Mouse (Mus musculus) left cerebral cortex, adult 11 months (tissue): ENCODE measurements at regions not wholly inside any gene's neighbourhood (a gene's known extent, or its start where the extent isn't known, plus 50 kb on each side); places are given as distances from the start of the nearest gene placed in this dataset.
A peak's percentile ranks its signal among the peaks of the same experiment; 100 is the strongest.

Source experiments
- DNase-seq: peaks from one replicate; pipeline ENCODE4 v3.0.0; 2022; ENCODE audit warnings: low spot score

DNA sequence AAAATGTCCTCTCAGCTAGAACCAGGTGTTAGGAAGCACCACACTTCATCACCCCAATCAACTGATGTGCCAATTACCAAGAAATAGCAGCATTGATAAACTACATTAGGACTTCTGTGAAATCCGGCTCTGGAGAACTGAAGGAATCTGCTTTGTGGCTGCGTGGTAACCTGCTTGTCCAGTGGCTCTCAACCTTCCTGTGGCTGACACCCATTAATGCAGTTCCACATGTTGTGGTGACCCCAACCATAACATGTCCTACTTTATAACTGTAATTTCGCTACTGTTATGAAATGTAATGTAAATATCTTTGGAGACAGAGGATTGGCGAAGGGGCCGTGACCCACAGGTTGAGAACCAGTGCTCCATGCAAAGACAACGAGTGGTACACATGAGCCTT, 136.7 kb downstream of the Gm11011 start:
- DNase-seq, result no peak

DNA sequence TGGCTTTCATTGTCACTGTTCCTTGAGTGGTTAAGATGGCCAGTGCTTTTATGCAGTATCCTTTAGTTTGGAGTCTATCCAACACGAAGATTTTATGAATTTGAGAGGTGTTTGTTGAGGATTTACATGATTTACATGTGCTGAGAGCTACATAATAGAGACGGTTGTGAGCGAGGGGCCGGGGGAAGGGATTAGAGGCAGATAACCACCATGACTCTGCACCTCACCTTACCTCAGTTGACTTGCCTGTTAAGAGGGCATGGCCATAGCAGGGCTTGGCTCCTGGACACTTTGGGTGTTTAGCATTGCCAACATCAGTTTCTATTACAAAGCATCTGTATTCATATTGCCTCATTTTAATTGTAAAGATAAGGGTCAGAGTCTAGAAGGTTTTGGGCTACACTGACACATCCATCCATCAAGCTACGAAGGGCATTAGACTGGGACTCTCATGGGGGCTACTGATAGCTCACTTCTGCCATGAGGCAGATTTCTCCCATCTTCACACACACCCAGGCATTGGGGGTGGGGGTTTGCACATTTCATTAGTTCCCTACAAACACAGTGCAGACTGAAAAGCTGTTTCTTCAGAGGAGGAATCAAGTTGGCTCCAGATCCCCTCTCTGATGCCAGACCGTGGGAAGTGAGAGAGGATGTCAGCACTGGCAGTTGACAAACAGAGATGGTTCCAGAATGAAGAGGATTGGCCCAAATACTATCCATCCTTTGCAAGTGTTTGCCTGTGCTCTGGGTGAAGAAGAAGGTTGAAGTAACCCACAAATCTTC, 139.9 kb downstream of the Gm11011 start:
- DNase-seq, result no peak

DNA sequence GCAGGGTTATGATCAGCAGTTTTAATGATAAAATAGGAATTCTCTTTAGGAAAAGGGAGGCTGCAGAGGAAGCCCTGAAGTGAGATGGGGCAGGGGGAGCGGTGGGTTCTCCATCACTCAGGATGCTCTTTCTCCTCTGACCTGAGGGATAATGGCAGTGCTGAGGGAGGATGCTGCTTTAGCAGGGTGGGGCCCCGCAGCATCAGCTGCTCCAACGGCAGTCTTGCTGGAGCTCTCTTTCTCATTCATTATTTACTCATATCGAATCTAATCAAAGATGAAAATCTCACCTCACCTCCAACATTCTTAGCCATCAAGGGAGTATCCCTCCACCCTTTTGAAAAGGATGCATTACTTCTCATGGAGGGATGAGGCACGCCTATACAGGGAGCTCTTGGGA, 141.7 kb downstream of the Gm11011 start:
- DNase-seq, result no peak

DNA sequence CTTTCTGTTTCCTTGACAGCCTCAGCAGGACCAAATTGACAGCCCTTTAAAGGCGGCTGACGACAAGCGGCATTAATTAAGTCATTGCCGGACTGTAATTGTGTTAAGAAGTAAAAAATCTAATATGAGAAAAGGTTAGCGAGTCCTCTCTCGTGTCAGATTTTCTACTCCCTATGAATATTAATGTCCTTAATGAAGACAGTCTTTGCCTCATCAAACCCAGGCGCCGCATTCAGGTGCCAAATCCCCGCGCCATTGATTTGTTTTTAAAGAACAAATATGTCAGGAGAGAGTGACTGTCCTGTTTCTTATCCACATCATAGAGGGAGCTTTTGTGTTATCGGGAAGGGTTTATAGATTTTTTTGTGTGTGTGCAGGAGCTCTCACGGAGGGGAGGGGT, 142.2 kb downstream of the Gm11011 start:
- DNase-seq, result no peak

DNA sequence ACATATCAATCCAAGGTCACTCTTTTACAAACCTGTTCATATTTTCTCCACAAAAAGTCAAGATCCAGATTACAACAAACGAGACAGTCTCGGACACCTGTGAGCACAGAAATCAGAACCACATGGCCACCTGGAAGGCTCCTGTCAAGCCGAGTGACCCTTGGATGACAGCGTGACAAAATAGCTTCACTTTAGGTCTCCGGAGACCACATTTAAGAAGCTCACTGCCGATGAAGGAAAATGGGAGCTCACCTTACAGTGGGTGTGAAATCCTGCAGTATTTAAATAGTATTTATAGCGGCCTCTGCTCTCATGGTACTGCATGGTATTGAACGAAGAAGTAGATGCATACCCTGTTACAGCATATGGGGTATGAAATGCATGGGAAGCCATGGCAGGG, 144.3 kb downstream of the Gm11011 start:
- DNase-seq, result no peak

DNA sequence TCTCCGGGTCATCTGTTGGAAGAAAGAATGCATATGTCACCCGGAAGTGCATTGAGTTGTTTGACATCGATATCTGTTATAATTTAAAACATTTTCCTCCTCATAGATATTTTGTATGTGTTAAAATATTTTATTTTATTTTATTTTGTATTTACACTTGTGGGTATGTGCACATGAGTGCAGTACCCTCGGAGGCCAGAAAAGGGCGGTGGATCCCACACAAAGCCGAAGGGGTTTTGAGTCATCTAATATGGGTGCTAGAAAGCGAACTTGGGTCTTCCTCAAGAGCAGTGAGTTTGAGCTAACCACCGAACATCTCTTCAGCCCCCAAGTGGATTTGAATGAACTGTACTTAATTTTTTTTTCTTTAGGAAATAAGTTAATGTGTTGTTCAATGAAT, 156.0 kb downstream of the Gm11011 start:
- no peak for DNase-seq

DNA sequence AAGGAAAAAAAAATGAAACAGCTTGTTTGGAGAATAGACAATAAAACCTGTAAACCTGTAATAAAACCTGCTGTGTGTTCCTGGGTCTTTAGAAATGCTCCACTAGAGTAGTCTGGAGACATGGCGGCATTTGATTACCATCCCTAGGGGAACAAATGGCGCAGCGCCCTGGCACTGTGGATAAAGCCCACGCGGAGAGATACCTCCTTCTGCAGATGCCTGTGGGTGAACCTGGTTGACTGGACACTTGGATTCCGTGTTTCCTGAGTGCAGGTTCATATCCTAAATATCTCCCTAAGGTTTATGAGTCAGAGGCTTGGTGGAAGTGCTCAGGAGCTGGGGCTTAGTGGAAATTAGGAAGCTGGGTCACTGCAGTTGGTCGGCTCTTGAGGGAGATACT, 158.1 kb downstream of the Gm11011 start:
- no peak for DNase-seq

DNA sequence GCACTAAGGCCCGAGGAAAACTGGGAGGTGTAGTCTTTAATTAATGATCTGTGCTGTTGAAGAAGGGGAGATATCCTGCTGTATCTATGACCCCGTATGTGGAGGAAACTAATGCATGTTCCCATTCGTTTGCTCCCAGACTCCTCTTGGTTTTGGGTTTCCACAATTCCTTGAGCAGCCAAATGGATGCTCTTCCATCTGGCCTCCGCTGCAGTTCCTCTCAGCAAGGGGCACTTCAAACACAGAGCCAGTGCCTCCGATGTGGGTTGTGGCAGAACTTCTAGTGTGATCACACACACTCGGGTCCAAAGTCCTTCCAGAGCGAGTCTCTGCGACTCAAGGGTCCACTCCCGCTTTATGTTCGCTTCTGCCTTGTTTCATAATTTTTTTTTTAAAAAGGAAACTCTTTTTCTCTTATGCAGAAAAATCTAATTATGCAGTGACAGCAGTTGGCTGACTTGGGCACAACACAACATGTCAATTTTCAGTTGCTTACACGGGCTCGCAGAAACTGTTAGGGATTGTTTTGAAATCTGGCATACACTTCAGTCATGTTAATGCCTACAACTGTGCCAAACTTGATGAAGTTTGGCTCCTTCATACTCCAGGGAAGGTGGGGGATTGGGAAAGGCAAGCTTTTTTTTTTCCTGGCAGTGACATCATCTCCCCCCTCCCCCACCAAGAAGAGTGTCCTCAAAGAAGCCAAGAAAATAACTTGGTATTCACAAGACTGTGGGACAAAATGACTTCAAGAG, 163.2 kb downstream of the Gm11011 start:
- no peak for DNase-seq

DNA sequence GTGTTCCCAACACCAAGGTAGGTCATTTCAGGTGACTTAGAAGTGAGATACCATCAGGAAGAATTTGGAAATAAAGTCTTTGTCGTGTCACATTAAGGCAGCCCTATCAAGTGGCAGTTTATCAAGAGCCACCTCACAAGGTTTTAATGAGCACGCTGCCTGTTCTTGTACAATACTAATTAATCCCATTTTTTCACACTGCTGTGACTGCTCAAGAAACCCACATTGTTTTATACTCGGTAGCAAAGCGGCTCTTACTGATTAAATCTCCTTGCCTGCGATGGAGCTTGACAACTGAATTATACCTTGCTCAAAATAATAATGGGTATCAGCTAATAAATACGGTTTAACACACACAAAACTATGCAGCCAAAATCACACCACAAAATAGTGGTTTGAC, 175.2 kb downstream of the Gm11011 start:
- peak; percentile 0 for DNase-seq

DNA sequence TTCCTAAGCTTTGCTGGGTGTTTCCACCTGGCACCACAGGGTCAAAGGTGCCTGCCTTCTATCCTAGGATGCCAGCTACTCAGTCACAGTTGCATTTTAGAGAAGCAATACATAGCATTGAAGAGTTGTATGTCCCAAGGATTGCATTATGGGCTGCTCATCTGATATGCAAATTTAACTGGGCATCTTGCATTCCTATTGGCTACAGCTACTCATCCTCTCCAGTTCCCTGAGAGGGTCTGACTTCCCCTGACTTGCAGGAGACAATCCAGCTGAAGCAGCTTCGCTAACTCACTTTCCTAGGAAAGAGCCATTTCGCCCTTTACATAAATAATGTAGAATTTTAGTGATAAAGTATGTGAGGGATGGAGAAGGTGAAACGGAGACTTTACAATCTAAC, 177.5 kb downstream of the Gm11011 start:
- no peak for DNase-seq

DNA sequence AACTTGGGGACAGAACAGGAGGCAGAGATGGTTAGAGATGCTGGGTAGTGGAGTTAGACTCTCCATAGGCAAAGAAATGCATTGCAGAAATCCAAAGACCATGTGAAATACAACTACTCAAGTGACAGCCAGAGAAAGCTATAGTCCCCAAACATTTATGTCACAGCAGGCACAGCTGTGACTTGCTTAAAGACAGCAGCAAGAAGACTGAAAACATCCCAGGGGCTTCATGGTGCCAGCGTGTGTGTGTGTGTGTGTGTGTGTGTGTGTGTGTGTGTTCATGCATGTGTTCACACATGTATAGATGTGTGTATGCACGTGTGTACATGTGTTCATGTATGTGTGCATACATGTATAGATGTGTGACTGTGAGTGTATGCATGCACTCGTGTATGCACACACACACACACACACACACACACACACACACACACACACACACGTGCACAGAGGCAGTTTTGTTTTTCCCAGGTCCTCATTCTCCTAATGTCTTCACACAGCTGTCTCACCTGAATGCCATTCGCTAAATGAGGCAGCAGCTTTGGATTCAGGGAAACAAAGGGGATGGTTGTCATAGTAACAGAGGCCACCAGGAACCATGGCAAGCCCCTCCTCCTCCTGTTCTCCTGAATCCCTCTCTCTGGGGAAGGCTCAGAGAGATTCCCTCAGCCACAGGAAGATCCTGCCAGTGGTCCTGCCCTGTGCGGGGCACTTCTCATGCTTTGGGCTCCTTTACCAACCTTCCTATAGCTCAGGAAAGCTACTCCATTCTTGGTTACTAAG, 182.4 kb downstream of the Gm11011 start:
- peak; percentile 10 for DNase-seq

DNA sequence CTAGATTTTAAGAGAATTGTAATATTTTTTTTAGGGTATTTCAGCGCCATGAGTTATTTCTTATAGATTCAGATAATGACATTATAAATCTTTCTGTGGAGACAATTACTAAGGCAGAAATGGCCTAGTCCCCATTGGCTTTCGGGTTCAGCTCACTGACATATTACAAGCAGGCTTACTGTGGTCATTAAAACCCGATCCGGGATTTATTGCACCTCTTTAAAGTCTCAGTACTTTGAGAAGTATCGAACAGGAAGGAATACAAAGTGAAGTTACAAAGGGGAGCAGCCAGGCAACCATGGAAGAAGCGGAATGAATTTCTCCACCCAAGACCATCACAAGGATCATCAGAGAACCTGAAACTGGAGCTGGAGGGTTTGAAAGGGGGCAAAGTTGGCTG, 189.8 kb downstream of the Gm11011 start:
- no peak for DNase-seq

DNA sequence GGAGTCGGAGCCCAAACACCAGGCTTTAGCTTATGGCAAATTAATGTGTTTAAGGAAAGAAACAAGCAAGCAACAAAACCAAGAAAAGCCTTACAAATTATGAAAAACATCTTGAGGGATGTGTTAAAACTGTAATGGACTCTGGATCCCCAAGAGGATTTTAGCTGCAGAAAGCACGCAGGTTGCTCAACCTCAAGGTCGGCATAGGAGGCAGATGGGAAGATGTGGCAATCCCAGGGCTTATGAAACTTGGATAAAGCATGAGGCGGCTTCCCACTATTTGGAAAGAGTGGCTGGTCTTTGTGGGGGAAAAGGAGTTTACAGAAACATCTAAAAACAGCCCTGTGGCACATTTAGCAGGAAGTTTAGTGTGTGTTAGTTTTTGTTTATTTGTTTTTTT, 190.5 kb downstream of the Gm11011 start:
- DNase-seq, result no peak

DNA sequence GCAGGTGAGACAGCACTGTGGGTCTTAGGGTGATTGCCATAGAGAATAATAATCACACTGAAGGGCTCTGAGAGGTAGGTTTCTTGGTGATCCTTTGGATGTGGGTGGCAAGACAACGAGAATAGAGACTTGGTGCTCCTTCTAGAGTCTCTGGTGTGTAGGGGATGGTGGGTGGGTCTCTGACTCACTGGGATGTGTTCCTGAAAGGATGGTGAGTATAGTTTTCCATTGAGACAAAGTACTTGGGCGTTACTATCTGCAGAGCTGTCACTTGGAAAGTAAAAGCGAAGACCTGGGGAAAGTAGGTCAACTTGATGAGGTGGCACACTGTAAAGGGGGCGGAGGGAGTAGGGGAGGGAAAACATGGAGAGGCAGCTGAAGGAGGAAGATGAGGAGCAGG, 191.3 kb downstream of the Gm11011 start:
- DNase-seq, result no peak

DNA sequence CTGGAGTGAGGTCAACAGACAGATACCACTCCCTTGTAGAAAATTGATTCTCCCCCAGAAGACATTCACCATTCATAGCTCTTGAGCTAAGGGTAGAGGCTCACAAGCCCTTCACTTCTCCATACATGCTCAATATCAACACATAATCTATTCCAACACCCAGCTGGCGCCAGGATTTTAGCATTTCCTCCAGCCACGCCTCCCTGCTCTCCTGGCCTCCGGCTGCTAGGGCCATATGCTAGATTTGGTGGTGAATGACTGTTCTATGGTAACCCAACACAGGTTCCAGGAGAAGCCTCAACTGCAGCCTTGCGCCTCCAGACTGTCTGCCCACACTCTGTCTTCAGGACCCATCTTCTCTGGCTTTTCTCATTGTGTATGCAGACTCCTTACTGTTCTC, 197.9 kb downstream of the Gm11011 start:
- DNase-seq, result no peak

DNA sequence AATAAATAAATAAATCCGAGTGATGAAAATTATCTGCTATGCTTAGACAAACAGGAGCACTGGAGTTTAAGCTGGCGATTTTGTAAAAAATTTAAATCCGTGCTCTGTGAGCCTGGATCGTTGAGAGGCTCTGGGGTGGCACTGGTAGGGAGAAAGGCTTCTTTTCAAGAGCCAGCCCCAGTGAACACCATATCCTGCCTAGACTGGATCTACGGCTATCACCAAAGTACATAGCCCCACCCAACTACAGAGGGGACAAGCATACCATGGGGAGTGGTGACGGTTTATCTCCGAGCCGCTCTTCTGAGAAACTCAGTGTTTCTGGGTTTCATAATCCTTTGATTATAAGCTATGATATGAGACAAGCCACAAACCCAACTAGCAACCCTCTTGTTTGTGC, 199.0 kb downstream of the Gm11011 start:
- no peak for DNase-seq

DNA sequence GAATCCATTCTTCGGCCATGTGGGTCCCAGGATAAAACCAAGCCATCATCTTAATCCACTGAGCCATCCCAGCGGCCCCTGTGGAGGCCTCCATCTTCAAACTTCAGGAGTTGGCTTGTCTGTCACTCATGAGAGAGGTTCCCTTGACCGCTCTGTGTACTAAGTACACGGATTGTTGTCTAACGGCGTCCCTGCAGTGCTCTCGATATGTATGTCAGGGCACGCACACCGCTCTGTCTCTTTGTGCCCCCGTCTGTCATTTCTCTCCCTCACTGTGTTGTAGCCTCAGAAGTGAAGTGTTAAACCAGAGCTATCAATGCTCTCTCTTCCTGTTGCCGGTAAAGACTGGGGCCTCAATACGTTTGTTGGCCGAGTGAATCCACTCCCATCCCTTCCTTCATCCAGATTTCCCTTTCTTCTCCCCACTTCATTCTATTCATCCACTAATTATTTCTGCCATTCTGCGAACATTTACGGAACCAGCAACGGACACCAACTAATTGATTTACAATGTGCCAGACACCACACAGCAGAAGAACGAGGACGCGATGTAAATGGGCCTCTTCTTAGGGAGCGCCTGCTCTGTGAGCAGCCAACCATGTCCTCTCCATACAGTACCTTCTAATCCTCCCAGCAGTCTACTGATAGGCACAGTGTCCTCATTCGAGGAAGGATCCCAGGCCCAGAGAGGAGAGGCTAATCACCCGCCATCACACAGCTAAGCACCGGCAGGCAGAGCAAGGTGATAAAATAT, 199.6 kb downstream of the Gm11011 start:
- no peak for DNase-seq

DNA sequence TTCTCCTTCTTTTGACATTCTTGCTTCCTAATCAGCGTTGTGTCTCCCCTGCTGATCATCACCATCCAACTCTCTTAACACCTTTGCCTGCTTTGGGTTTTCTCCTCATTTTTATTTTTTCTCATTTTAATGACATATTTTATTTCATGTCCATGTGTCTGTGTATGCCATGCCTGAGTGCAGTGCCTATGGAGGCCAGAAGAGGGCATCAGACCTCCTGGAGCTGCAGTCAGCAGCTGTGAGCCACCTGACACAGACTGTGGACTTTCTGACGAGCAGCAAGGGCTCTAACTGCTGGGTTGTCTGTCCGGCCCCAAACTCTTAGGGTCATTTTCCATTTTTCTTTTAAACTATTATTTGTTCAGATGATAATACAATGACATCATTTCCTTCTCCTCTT, 203.8 kb downstream of the Gm11011 start:
- DNase-seq, result no peak

DNA sequence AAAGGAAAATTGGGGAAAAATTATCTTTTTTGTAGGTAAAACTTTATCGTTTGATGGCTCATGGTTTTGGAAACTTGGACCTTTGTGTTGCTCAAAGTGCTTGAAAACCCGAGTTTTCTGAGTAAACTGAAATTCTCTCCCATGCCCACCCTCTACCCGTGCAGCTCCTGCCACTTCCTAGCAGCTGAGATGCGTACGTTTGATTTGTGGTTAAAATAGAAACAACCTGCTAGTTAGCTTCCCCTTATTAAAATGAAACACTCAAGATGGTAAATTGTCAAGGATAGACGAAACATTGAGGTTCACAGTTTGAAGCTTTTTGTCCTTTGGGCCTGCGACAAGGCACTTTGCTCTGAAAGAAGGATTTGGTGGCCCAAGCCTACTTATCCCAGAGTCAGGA, 214.5 kb downstream of the Gm11011 start:
- DNase-seq, result no peak

DNA sequence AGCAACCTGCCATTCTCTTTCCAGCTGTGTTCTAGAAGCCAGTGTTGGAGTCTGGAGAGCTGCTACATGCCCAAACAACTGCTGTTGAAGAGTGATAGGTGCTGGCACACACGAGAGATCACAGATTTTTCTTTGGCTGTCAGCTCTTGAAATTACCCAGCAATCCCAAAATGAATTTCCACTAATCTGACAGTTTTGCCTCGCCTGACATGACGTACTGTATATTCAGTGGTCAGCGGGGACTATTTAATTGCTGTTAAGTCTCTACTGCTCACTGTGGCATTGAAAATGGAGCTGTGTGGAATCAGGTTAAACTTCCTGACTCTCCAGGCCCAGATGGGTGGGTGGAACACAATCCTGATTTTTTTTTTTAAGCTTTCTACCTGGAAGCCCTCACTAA, 222.5 kb downstream of the Gm11011 start:
- DNase-seq, result no peak

DNA sequence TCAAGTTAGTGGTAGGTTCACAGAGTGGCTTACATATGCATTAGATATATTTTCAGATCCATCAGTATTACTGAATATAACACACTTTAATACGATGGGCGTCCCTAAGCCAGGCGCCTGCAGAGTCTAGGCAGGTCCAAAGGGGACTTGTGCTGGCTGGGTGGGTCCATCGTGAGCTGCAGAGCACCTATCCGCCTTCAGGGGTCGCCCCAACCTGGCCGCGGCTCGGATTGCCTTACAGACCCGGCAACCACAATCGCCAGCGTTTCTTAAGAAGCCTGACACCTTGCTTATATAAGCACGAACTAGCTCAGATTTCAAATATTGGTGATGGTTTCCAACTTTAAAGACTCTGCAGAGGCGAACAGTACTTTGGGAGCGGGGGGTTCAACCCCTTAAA, 227.3 kb downstream of the Gm11011 start:
- no peak for DNase-seq

DNA sequence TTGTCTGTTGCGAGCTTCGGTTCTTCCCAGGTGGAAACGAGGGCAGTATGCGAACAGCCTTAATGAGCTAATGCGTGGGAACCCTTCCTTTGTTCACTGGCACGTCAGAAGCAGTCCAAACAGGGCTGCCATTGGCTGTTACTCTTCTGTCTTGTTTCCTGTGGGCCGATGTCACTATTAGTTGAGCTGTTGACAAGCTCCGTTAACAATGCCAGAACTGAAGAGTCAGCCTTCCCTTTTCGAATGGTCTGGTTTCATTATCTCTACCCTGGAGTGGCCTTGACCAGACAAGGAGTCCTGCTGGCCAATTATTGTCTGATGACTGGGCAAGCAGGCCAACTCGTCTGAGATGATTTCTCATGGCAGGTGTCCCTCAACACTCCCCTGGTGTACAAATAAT, 230.1 kb downstream of the Gm11011 start:
- DNase-seq, result no peak
